Mouse (Mus musculus): Measurements from ENCODE around the gene Cps1.

GRCm38 (mm10) chr1:67077739-67078138 lies 45.1 kb upstream of the Cps1 start:
- TF ChIP-seq TAL1 (IDR thresholded peaks at IDR 0.05; ENCODE audit: low read length): no peak
- no peak for TF ChIP-seq GATA1 (IDR thresholded peaks at IDR 0.05; ENCODE audit: low read length)
